Mouse (Mus musculus) liver, embryonic 14.5 days (tissue): ENCODE results near the gene Lrmp. TPM values are rescaled to one million over a fixed set of nuclear protein-coding genes. Genes with fewer than 3 reads are reported as not detected.

Experiments used
- ATAC-seq: fragments of 200-750 bp; cut with Nextera tagmentation; 2 replicates; pipeline ENCODE4 v1.8.0; 2017; ENCODE audit warnings: moderate number of reproducible peaks, mild to moderate bottlenecking, moderate library complexity; ENCODE audit not compliant: insufficient read depth
- DNase-seq, 3 experiments: peaks; one replicate each; pipeline ENCODE4 v3.0.0-alpha.2; 2012 to 2013; ENCODE audit warnings: low read depth in 3 of 3, low spot score in 3 of 3
- H3K27ac ChIP-seq: fragments of 300-500 bp; sonication (generic); 2 replicates; pipeline ENCODE4 v1.5.1; 2014; ENCODE audit warnings: moderate library complexity, mild to moderate bottlenecking, control low read depth, inconsistent platforms
- H3K27me3 ChIP-seq: fragments of 300-500 bp; sonication (generic); 2 replicates; pipeline ENCODE4 v1.6.1; 2014; ENCODE audit warnings: mild to moderate bottlenecking, low read length, moderate library complexity; ENCODE audit not compliant: control insufficient read depth, insufficient read depth
- H3K36me3 ChIP-seq: fragments of 300-500 bp; sonication (generic); replicated peaks from 2 replicates; pipeline ENCODE4 v1.6.1; 2014; ENCODE audit warnings: low read depth; ENCODE audit not compliant: control insufficient read depth, insufficient read depth
- H3K4me1 ChIP-seq, 2 experiments: fragments of 200-500 bp in 1 of 2; fragments of 300-500 bp in 1 of 2; sonication (generic) in 1 of 2; replicated peaks; 2 replicates each; pipeline ENCODE4 v1.6.1; 2012 to 2014; ENCODE audit warnings: antibody characterized with exemption in 1 of 2, inconsistent platforms in 1 of 2, low read length in 1 of 2; ENCODE audit not compliant: control insufficient read depth in 2 of 2, insufficient read depth in 2 of 2
- H3K4me2 ChIP-seq: fragments of 300-500 bp; sonication (generic); 2 replicates; pipeline ENCODE4 v1.6.1; 2014; ENCODE audit warnings: low read depth, mild to moderate bottlenecking, control low read depth, moderate library complexity
- H3K4me3 ChIP-seq, 2 experiments: fragments of 200-500 bp in 1 of 2; fragments of 300-500 bp in 1 of 2; sonication (generic) in 1 of 2; 2 replicates each; pipeline ENCODE4 v1.5.1; 2012 to 2014; ENCODE audit warnings: low read depth in 2 of 2, low read length in 2 of 2, mild to moderate bottlenecking in 2 of 2, control low read depth in 1 of 2, inconsistent platforms in 1 of 2, moderate library complexity in 1 of 2; ENCODE audit not compliant: insufficient read depth in 1 of 2
- H3K9ac ChIP-seq: fragments of 300-500 bp; sonication (generic); replicated peaks from 2 replicates; pipeline ENCODE4 v1.6.1; 2014; ENCODE audit warnings: mild to moderate bottlenecking, control low read depth, moderate library complexity
- H3K9me3 ChIP-seq: fragments of 300-500 bp; sonication (generic); 2 replicates; pipeline ENCODE4 v1.6.1; 2016; ENCODE audit warnings: low read length, mixed read lengths; ENCODE audit not compliant: control insufficient read depth
- CTCF ChIP-seq: IDR thresholded peaks from 2 replicates; pipeline ENCODE4 v1.5.1; 2016; ENCODE audit warnings: antibody characterized with exemption, low read depth, control low read depth
- EP300 ChIP-seq: IDR thresholded peaks from 2 replicates; pipeline ENCODE4 v1.6.1; 2016; ENCODE audit warnings: antibody characterized with exemption, low read depth
- WGBS: fragments of 180-500 bp; shearing (Covaris S2); extraction: QIAGEN DNeasy Blood & Tissue Kit; methylation state at CpG from one replicate; pipeline ENCODE4 v1.1.7; 2014; ENCODE audit not compliant: insufficient replicate concordance; 5-methylcytosine and 5-hydroxymethylcytosine counted together
- polyA plus RNA-seq, 2 experiments: library from polyadenylated mRNA; depleted of rRNA in 1 of 2; stranded (reverse) in 1 of 2; unstranded in 1 of 2; fragments of >200 nt; fragmentation: Nextera tagmentation in 1 of 2; extraction: Ambion mirVana in 1 of 2; gene quantifications; 2 replicates each; pipeline versions ENCODE4 v1.2.1 to v1.2.3; 2012 to 2014

Gene Lrmp
- polyA plus RNA-seq, 2 experiments: 7.3 to 10.9 TPM

DNA sequence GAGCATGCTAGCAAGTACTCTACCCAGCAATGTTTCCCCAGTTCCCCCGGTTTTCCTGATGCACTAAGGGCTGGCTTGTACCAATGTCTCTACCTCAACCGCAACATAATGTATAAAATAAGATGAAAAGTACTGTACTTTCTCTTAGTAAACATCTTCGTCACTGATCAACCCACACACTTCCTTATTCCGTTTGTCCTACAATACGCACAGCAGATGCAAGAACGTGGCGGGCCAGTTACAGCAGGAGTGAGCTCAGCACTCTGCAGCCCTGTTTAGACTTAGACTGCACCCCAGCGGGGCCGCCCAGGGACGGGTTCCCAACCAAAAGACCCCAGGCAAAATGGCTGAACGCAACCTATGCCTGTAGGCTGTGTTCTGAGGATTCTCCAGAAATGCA, 78.0 kb downstream of the Lrmp start:
- H3K36me3 ChIP-seq: no peaks in the 10 kb centered on the region
- 41% methylated on average over 11 of the region's 11 CpGs for WGBS
- TF ChIP-seq CTCF: no peak
- no peaks in the 10 kb centered on the region for H3K27me3 ChIP-seq
- H3K9me3 ChIP-seq: no peaks in the 10 kb centered on the region
- no peaks in the 10 kb centered on the region for H3K4me1 ChIP-seq
- no peak overlapping the region for H3K4me2 ChIP-seq
- no peak overlapping the region for H3K27ac ChIP-seq
- no peak for ATAC-seq
- no peak overlapping the region for H3K9ac ChIP-seq
- H3K4me3 ChIP-seq: no peak overlapping the region
- no peak for DNase-seq

DNA sequence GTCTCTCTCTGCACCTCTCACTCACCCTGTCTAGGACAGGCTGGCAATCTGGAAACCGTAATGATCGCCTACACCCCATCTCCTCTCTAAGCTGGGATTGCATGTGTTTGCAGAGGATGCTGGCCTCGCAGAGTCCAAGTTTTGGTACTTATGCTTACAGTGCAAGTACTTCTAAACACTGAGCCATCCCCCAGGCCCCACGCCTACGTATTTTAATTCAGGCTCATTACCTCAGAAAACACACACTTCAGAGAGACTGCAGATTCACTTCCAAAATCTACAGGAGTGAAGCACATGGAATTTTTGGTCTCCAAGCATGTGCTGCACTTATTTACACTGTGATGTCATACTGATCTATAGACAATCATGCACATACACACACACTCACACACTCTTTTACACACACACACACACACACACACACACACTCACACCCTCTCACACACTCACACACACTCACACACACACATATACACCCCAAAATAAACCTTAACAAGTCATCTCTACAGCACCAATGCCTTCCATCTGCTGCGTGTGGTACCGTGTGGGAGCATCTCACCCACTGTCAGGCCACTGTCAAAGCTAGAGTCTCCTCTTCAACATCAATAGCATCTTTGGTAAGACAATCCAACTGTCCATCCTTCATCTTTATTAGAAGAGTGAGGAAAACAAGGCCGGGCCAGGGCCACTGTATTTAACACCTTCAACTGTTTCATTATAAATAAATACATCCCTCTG, 82.7 kb downstream of the Lrmp start:
- Histone ChIP-seq H3K27ac (no peak overlapping the region), H3K27me3 (no peaks in the 10 kb centered on the region), H3K4me3 (no peak overlapping the region), H3K9me3 (no peaks in the 10 kb centered on the region), H3K4me2 (no peak overlapping the region), H3K36me3 (no peaks in the 10 kb centered on the region), H3K4me1 (no peaks in the 10 kb centered on the region), H3K9ac (no peak overlapping the region)
- TF ChIP-seq EP300: no peak
- no peak for TF ChIP-seq CTCF
- ATAC-seq (no peak), DNase-seq (no peak)
- 71% methylated on average over 8 of the region's 8 CpGs for whole genome bisulfite sequencing

DNA sequence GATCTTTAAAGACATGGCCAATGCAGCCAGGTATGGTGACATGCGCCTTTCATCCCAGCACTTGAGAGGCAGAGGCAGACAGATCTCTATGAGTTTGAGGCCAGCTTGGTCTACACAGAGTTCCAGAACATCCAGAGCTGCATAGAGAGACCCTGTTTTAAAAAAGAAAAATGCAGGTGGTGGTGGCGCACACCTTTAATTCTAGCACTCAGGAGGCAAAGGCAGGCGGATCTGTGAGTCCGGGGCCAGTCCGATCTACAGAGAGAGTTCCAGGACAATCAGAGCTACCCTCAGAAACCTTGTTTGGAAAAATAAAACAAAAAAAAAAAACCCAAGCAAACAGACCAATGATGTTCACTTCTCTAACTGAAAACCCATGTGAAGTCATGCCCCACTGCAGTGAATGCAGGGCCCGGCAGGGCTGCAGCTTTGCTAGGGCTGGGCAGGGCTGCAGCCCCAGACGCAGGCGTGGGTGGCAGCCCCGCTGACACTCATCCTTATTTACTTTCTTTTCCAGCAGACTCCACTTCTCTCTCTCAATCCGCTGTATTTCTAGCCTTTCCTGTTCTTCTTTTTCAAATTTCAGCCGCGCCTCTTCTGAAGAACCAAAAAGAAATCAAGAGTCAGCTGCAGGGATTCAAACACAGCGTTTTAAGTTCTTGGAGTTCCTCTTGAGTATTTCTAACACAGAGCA, 87.1 kb downstream of the Lrmp start:
- ATAC-seq (no peak), DNase-seq (no peak)
- Histone ChIP-seq H3K4me2 (no peak overlapping the region), H3K27ac (no peak overlapping the region), H3K4me3 (no peak overlapping the region), H3K9ac (no peak overlapping the region), H3K36me3 (no peaks in the 10 kb centered on the region), H3K9me3 (no peaks in the 10 kb centered on the region), H3K4me1 (no peaks in the 10 kb centered on the region), H3K27me3 (no peaks in the 10 kb centered on the region)
- TF ChIP-seq EP300 (no peak), CTCF (no peak)
- WGBS: 75% methylated on average over 13 of the region's 13 CpGs

DNA sequence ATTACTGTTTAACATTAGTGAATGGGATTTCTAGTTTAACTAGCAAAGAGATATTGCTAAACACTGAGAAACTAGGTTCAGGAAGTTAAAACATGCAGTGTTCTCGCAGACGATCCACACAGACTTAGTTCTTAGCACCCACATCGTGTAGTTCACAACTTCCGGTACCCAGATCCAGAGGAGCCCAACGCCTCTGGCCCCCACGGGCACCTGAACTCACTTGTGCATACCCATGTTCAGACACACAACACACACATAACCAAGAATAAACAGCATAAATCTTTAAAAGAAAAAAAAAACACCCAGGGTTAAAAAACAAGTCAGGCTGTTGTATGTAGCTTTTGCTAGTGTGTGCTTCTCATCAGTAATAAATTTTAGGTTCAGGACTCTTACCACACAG, 89.0 kb downstream of the Lrmp start:
- no peak overlapping the region for H3K4me2 ChIP-seq
- no peak overlapping the region for H3K9ac ChIP-seq
- no peak overlapping the region for H3K27ac ChIP-seq
- DNase-seq (no peak), ATAC-seq (no peak)
- no peak overlapping the region for H3K4me3 ChIP-seq
- TF ChIP-seq CTCF (no peak), EP300 (no peak)
- no peaks in the 10 kb centered on the region for H3K9me3 ChIP-seq
- H3K4me1 ChIP-seq: no peaks in the 10 kb centered on the region
- WGBS: 74% methylated on average over 6 of the region's 6 CpGs
- no peaks in the 10 kb centered on the region for H3K27me3 ChIP-seq
- H3K36me3 ChIP-seq: no peaks in the 10 kb centered on the region

DNA sequence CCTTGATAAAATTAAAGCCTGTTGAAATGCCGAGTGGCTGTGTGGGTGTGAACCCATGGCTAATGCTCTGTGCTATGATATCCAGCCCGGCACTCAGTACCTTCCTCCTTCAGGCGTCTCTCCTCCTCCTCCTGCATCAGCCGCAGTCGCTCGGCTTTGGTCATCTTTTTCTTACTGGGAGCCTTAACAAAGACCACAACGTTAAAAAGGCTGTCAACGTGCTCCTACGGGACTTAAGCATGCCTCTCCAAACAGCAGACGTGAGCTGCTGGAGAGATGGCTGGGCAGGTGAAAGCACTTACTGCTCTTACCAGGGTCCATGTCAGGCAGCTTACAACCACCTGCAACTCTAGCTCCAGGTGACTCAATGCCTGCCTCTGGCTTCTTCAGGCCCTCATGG, 89.7 kb downstream of the Lrmp start:
- 69% methylated on average over 10 of the region's 10 CpGs for WGBS

More for the DNA sequence above, 89.7 kb downstream of the Lrmp start:
- DNase-seq (no peak), ATAC-seq (no peak)
- Histone ChIP-seq H3K36me3 (no peaks in the 10 kb centered on the region), H3K4me1 (peaks cover 0 to under 1% of the 10 kb centered on the region in 2 experiments; a peak in 1 of 4 replicates), H3K9me3 (no peaks in the 10 kb centered on the region), H3K9ac (no peak overlapping the region), H3K27ac (no peak overlapping the region), H3K4me2 (no peak overlapping the region), H3K27me3 (no peaks in the 10 kb centered on the region), H3K4me3 (no peak overlapping the region)
- TF ChIP-seq CTCF: no peak
- TF ChIP-seq EP300: no peak
